Mouse (Mus musculus): ENCODE data around the gene Mansc4.

Gene Mansc4

DNA sequence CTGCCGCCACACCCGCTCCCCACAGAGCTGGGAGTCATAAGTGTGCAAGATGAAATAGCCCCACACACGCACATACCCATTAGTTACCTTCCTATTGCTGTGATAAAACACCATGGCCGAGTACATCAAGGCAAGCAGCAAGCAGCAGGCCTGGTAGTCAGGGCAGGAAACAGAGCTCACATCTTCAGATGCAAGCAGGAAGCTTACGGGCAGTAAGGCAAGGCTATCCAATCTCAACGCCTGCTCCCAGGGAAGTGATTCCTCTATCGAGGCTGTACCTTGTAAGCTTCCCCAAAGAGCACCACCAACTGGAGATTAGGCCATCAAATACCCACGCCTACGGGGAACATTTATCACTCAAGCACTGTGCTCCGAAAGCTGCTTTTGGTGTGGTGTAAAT, 6.9 kb downstream of the Mansc4 start:
- DNase-seq (ENCODE audit: low read depth, low spot score), result no peak

DNA sequence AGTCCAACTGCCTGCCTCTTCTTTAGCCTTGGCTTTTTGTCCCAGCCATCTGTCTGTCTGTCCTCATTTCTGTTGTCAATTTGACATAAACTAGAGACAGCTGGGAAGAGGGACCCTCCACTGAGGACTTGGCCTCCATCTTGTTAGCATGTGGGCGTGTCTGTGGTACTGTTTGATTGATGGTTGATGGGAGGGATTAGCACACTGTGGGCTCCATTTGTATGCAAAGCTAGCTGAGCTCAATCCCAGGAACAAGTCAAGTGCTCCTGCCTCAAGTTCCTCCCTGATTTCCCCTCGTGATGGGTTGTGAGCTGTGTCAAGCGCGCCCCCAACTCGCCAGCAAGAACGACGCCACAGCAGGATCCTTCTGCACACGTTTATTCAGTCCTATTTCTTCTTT, 10.0 kb downstream of the Mansc4 start:
- DNase-seq (ENCODE audit: low read depth, low spot score), result no peak

DNA sequence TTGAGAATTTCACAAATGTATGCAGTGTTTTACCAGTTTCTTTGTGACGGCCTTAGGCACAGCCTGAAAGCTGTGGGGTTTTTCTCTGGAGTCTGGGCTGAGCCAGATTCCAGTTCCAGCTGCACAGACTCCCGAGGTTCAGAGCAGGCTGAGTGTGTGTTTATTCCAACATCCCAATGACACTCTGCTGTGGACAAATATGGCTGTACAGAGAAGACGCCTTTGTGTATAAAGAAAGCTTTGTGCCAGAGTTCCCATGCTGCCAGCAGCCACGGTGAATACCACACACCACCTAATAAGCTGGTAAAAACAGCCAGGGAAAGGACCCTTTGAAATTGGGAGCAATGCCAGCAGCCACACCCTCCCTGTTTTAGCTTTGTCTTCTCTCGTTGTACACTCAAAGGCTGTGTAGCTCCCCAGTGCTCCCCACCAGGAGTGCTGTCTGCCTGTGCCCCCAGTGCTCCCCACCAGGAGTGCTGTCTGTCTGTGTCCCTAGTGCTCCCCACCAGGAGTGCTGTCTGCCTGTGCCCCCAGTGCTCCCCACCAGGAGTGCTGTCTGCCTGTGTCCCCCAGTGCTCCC, 10.9 kb downstream of the Mansc4 start:
- DNase-seq (ENCODE audit: low read depth, low spot score), result no peak

DNA sequence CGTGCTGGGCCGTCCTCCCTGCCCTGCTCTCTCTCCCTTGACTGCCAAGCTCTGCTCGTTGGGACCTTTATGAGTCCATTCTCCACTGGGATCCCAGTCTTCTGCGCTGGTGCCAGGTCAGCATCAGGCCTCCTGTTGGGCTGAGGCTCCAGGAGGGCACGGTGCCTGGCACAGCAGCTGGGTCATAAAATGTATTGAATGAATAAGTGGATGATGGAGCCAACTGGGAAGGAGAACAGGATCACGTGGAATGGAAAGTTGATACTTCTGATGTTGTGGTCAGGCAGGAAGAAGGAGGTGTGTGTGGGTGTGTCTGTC, 21.9 kb downstream of the Mansc4 start:
- no peak for DNase-seq (ENCODE audit: low read depth, low spot score)

DNA sequence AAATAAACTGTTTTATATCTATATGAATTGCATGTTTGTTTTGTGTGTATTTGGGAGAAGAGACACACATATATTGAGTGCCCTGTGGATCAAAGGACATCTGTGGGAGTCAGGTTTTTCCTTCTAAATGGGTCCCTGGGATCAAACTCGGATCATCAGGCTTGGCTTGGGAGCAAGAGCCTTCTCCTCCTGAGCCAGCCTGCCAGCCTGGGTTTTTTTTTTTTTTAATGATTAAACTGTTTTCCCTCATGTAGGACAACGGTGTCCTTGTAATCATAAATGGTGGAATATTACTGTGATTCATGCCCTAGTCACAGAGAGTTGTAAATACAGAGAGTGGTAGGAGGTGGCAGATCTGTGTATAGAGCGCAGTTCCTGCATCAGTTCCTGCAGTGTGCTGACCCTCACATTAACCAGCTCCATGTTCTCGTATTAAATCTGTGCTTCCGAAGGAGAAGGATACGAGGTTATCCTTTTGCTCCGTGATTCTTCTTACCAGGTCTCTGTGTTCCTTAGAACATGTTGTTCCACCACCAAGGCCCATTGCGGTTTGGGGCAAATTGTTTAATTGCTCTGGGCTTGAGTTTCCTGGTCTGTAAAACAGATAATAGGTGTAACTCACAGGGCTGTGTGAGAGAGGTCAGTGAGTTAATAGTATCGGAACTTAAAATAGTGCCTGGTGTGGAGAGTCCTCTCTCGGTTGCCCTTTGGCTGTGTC, 22.4 kb downstream of the Mansc4 start:
- no peak for DNase-seq (ENCODE audit: low read depth, low spot score)

DNA sequence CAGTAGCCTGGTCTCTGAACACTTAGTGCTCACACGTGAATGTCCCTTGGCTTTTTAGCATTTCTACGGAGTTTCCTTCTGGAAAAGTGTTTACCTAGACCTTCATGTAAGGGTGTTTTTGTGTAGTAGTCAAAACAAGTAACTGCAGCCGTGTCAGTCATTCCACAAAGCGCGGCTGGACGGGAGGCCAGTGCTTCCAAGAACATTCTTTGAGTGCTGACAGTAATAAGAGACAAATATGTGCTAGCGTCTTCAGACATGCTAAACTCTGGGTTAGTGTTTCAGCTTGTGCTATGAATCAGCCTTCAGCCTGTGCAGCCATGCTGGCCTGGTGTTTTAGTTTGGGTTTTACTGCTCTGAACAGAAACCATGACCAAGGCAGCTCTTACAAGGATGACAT, 24.1 kb downstream of the Mansc4 start:
- DNase-seq (ENCODE audit: low read depth, low spot score), result no peak

DNA sequence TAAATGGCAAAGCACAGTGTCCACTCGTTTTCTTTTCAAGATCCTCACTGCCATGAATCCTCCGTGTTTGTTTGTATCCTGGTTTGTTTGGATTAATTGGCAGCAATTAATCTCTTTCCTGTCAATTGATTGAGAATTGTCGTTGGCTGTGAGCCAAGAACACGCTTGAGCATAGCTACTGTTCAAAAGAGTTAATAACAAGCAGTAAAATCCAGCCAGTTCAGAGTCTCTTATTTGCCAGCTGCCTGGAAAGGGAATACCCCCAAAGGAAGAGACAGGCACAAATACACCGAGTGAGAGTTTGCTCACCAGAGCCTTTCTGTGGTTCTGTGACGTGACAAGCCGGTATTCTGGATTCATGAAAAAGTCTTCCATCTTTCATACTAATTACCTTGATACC, 24.8 kb downstream of the Mansc4 start:
- no peak for DNase-seq (ENCODE audit: low read depth, low spot score)

DNA sequence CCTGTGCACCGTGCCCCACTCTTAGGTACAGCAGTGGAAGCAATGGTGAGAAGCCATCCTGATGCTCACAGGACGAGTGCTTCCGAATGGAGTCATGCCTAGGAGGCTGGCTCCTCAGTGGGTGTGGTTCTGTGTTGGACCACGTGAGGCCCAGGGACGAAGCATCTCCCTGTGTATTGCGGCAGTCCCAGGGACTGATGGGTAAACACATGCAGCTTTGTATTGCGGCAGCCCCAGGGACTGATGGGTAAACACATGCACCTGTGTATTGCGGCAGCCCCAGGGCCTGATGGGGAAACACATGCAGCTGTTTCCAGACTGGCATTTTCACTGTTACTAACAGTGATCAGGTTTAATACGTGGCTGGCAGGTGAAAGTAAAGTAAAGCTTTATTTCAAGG, 25.2 kb downstream of the Mansc4 start:
- DNase-seq (ENCODE audit: low read depth, low spot score), result no peak

DNA sequence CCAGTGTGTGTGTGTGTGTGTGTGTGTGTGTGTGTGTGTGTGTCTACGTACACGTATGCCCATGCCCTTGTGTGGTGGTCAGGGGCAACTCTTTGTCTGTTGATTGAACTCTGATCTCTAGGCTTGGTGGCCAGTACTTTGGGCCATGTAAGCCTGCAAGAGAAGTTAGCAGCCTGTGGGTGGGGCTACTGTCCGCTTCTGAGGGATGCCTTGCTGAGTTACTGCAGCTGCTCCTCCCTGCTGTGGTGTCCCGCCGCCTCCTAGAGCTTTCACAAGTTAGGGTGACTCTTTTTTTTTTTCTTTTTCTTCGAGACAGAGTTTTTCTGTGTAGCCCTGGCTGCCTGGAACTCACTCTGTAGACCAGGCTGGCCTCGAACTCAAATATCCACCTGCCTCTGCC, 27.5 kb downstream of the Mansc4 start:
- DNase-seq (ENCODE audit: low read depth, low spot score), result no peak

DNA sequence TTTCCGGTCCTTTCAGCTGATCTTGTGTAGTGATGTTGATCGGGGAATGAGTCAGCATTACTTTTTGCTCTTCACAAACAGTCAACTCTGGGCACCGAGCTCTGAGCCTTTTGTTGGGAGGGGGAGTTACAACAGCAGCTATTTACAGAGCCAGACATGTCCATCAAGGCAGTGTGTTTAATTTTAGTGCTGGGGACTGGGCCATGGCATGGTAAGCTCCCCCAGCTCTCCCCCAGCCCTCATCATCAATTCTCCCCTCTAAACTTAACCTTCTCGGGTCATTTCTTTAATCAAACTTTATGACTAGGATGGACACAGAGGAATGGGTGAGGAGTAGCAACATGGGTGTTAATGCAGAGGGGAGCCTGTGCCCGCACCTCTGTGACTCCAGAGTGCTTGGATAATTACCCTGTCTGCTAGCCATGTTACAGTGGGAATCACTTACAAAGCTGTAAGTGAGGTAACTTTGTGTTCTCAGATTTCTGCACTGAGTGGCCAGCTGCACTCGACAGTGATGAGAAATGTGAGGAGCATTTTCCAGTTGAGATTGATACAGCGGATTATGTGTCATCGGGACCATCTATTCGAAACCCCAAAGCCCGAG, 31.4 kb downstream of the Mansc4 start:
- no peak for DNase-seq (ENCODE audit: low read depth, low spot score)

DNA sequence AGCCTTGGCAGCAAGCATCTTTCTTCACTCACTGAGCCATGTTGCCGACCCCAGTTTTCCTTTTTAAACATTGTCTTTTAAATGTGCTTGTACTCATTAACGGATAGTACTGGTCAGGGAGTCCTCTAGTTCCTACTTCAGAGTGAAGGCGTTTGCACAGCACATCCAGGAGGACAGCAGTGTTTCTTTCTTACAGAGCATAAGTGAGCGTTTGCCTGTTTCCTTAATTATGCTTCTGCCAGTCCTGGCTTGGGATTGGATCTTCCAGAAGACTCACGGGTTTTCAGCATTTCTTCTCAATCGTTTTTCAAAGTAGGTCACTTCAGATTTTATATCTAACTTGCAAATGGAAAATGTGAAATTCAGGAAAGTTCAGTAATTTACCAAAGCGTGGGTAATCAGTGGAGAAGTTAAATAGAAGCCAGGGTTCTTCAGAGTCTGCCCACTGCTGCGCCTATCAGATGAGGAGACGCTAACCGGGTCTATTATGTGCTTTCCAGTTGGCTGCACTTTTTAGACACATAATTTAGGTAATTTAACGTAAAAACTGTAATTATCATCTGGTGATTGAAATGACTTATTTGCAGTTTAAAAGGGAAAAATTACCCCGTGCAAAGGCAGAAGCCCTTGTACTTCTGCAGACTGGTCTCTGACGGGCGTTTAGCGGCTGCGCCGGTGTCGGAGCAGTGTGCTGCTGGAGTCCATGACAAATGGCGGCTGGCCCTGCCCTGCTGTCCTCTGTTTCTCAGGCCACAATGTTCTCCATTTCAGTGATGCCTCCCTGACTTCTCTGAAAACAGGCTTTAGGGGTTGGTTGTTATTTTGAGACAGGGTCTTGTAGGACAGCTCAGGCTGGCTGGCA, 32.8 kb downstream of the Mansc4 start:
- DNase-seq (ENCODE audit: low read depth, low spot score), result no peak

DNA sequence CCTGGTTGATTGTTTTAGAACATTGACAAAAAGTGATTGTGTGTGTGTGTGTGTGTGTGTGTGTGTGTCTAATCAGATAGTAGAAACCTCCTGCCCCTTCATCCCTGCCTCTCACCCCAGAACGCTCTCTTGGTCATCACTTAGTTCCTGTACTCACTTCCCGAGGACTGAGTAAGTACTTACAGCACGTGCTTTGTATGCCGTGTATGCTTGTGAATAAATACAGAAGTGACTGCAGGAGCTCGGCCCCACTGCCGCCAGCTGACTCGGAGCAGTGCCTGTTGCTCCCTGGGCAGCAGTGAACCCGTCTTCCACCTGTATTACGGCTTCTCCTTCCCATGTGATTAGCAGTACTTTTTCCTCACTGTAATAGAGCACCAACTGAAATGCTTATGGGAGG, 34.4 kb downstream of the Mansc4 start:
- no peak for DNase-seq (ENCODE audit: low read depth, low spot score)

DNA sequence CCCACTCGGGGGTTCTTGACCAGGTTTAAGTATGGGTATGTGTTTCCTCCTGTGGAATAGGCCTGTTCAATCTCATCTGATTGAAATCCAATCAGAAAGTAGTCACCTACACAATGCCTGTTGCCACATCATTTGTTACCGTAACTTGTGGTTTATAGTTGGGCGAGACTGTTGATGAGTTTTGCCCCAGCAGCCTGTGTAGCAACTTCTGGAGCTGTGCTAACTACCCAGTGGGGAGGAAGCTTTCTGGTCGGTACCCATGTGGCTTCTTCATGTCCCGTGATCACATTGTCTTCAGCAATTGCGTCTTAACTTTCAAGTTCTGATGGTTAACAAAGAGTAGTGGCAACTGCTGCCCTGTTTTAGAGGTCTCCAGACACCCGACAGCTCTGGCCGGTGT, 35.2 kb downstream of the Mansc4 start:
- no peak for DNase-seq (ENCODE audit: low read depth, low spot score)

DNA sequence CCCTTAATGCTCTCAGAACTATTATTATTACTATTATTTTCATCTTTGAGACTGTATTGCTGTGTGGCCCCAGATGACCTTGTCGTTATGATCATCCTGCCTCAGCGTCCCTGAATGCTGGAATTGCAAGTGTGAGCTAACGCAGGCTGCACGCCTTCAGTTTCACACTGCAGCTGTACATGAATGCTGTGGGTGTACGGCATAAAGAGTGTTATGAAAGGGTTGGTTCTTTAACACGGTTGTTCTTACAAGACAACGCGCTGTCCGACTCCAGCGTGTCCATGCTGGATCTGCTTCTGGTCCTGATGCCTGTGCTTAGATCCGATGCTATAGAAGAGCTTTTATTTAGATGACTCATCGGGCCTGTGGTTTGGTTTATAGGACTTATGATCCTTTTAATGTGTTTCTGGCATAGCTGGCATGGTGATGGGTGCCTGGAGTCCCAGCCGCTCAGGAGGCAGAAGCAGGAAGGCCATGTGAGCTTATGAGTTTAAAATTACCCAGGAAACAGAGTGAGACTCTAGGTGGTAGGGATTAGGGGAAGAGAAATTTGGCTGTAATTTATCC, 37.5 kb downstream of the Mansc4 start:
- DNase-seq (ENCODE audit: low read depth, low spot score), result no peak

DNA sequence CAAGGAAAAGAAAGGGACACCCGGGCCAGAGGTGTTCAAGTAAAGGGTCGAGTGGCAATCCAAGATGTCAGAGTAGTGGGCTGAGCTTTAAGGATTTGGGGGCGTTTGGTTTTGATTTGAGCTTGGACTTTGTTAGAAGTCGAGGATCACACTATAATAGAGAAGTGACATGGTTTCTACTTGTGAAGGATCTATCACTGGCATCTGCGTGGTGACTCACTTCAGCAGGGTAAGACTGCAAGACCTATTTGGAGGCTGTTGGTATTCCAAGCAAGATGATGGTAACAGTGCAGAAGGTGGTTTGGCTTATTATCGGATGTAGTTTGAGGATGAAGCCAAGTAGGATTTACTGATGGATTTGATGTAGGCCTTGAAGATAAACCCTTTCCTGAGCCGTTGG, 43.2 kb downstream of the Mansc4 start:
- DNase-seq (ENCODE audit: low read depth, low spot score), result no peak

DNA sequence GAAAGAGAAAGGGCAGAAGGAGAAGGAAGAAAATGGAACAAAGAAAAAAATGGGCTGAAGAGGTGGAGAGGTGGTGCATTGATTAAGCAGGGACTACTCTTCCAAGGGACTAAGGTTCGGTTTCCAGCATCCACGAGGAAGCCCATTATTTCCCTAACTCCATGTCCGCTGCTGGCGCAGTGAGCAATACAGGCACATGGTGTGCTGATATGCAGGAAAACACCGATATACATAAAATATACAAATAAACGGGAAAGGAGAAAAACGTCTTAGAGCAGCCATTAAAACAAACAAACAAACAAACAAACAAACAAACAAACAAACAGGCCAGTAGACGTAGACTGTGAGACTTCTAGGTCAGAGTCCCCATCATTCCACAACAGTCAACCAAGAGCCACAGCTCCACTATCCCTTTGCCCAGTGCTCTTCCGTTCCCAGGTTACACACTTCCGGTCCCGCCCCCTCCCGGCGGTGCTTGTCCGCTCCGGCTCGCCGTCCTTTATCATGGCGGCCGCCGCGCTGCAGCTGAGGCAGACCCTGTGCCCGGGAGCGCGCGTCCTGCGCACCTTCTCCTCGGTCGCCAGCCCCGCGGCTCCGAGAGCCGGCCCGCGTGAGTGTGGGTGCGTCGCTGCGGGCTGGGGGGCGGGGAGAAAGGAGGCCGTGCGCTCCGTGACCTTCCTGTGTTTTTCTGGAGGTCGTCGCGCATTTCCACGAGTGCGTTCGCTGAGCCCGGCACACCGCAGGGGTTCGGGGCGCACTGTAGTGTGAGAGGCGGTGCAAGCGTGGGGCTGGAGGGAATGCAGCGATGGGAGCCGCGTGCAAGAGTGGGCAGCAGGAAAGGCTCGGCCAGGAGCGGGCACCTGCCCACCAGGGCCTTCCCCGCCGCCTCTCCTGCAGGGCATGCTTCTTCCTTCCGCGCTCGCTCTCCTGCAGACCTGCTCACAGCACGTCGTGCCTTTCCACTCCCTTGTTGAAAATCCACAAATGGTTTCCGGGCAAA, 44.2 kb downstream of the Mansc4 start, which contains the start of gene Mrps35:
Gene Mrps35, plus strand, starts transcription at position 474 of the 1,000 bp plus-strand sequence.
- peak; percentile 91 for DNase-seq (ENCODE audit: low read depth, low spot score)

DNA sequence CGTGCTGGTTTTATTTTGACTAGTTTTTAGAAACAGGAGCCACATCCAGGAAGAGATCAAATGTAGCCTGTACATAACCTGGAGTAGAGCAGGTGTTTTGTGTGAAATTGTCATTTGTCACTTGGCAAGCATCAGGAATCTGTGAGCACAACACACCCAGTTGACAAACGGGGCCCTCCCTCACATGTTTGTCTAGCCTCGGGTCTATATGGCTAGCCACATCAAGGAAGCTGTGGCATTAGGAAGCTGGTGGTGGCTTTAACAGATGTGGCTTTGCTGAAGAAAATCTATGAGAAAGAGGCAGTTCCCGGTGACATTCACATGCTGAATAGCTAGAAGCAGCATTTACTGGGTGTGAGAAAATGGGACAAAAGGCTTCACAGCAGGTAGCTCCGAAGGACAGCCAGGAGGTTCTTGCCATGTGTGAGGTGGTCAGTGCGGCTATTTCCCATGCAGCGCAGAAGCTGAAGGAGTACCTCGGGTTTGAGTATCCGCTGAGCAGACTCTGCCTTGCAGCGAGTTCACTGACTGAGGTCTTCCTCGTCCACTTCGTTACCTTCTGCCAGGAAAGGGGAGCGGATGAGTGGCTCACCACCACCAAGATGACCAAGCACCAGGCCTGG, 54.4 kb downstream of the Mansc4 start, which contains the start of gene Rep15:
Gene Rep15, plus strand, starts transcription at position 282 of the 623 bp plus-strand sequence.
- DNase-seq (ENCODE audit: low read depth, low spot score), result no peak

DNA sequence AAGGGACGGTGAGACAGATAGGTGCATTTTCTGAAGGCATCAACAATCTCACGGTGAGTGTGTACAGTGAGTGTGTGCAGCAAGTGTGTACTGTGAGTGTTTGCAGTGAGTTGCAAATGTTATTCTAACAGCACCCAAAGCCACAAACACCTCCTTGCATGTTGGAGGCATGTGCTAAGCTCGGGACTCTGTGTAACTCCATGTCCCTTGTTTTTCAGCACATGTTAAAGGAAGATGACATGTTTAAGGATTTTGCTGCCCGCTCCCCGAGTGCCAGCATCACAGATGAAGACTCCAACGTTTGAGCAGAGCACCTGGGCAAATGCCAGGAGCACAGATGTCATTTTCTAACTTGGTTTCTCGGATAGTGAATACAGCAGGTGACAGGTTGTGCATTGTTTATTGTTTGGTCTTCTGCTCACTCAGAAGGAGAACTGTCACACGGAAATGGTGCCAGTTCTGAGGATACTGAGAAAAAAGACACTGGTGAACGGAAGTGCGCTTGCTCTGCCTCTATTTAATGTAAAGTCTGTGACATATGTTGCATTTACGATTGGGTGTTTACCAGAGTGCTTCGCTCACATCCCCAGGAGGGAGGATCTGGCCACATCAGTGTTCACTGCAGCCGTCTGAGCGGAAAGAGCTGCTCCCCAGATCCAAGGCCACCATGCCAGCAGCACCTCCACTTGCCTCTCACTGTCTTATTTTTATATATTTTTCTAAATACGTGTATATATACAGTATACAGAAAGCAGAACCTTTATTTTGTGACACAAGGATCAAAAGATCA, 56.5 kb downstream of the Mansc4 start:
- no peak for DNase-seq (ENCODE audit: low read depth, low spot score)

DNA sequence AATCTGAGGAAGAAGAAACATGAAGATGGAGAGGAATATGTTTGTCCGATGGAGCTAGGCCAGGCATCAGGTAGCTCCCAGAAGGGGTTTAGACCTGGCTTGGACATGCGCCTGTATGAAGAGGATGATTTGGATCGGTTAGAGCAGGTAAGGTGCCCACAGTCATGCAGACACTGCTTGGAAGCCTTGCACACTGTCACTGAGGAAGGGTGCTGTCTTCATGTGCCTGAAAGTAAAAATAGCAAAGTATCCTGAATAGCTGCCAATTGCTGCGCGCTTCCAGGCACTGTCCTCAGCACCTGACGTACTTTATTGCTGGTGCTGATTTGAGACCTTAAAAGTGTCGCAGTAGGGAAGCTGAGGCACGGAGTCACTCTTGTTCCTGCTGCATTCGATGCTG, 57.2 kb downstream of the Mansc4 start:
- no peak for DNase-seq (ENCODE audit: low read depth, low spot score)

DNA sequence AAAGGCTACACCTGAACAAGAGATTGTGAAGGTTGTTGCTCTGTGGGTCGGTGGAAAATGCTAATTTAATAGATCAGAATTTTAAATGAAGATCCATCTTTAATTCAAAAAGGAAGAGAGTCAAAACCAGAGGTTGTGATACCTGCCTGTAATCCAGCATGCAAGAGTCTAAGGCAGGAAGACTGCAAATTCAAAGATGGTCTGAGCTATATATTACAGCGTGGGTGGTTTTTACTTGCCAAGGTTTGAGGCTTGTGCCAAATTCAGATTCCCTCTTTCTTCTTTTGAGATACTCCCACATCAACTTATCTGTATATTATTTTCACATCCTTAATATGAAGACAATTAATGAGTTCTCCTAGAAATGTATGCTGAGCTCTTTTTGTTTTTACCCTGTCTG, 58.4 kb downstream of the Mansc4 start:
- DNase-seq (ENCODE audit: low read depth, low spot score), result no peak

Data from CD4-positive, CD25-positive, alpha-beta regulatory T cell, adult 2 months (primary cell).